Mouse (Mus musculus): ENCODE results near the gene Eif3i. TPM values are rescaled to one million over a fixed set of nuclear protein-coding genes. Genes with fewer than 3 reads are reported as not detected.

Gene Eif3i
- total and polyA plus RNA-seq, 2 experiments from 2014 or later = 233 to 401 TPM

GRCm38 (mm10) chr4:129570028-129570427, 30.4 kb downstream of the Eif3i start:
- H3K9ac ChIP-seq (replicated peaks; ENCODE audit: low read length) = no peak overlapping the region
- no peak for DNase-seq (ENCODE audit: low spot score)
- no peaks in the 10 kb centered on the region for H3K27me3 ChIP-seq (ENCODE audit: insufficient read depth, low read length)
- no peak overlapping the region for H3K4me3 ChIP-seq (ENCODE audit: low read length)
- H3K4me1 ChIP-seq (ENCODE audit: insufficient read depth, low read length) = no peaks in the 10 kb centered on the region
- ATAC-seq = no peak
- H3K9me3 ChIP-seq (ENCODE audit: low read length) = no peaks in the 10 kb centered on the region
- 91% methylated on average over 6 of the region's 6 CpGs for WGBS
- no peaks in the 10 kb centered on the region for H3K36me3 ChIP-seq (ENCODE audit: insufficient read depth, low read length)
- no peak for TF ChIP-seq CTCF (IDR thresholded peaks at IDR 0.05; ENCODE audit: low read depth)
- H3K4me2 ChIP-seq (ENCODE audit: low read depth, low read length) = no peak overlapping the region
- no peak overlapping the region for H3K27ac ChIP-seq

DNA sequence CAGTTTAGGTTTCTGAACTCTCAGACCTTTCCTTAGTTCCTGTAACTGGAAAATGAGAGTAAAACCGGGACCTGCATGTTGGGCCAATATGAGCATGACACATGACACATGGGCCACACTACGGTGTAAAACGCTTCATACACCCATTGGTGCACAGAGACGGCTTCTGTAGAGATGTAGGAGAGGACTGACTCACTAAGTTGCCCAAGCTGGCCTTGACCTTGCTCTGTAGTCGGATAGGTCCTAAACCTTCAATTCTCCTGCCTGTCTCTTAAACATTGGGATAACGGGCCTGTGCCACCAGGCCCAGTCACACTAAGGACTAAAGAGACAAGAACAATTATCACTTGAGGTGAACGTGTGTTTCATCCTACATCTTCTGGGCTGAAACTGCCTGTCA, 32.1 kb downstream of the Eif3i start:
- ATAC-seq (no peak), DNase-seq (ENCODE audit: low spot score) (no peak)
- H3K4me1 ChIP-seq (ENCODE audit: insufficient read depth, low read length) = no peaks in the 10 kb centered on the region
- H3K27me3 ChIP-seq (ENCODE audit: insufficient read depth, low read length) = no peaks in the 10 kb centered on the region
- no peaks in the 10 kb centered on the region for H3K9me3 ChIP-seq (ENCODE audit: low read length)
- no peak overlapping the region for H3K27ac ChIP-seq
- no peak for TF ChIP-seq CTCF (IDR thresholded peaks at IDR 0.05; ENCODE audit: low read depth)
- 96% methylated on average over 7 of the region's 7 CpGs for WGBS
- no peaks in the 10 kb centered on the region for H3K36me3 ChIP-seq (ENCODE audit: insufficient read depth, low read length)
- H3K9ac ChIP-seq (replicated peaks; ENCODE audit: low read length) = no peak overlapping the region
- H3K4me3 ChIP-seq (ENCODE audit: low read length) = no peak overlapping the region
- H3K4me2 ChIP-seq (ENCODE audit: low read depth, low read length) = no peak overlapping the region

- H3K36me3 ChIP-seq (ENCODE audit: insufficient read depth, low read length) = no peaks in the 10 kb centered on the region
- 85% methylated on average over 6 of the region's 6 CpGs for WGBS
- TF ChIP-seq CTCF (IDR thresholded peaks at IDR 0.05; ENCODE audit: low read depth) = no peak
- ATAC-seq = no peak
- no peaks in the 10 kb centered on the region for H3K4me1 ChIP-seq (ENCODE audit: insufficient read depth, low read length)
- no peak for DNase-seq (ENCODE audit: low spot score)
- no peaks in the 10 kb centered on the region for H3K27me3 ChIP-seq (ENCODE audit: insufficient read depth, low read length)
- H3K27ac ChIP-seq = no peak overlapping the region
- no peak overlapping the region for H3K4me3 ChIP-seq (ENCODE audit: low read length)
- H3K4me2 ChIP-seq (ENCODE audit: low read depth, low read length) = no peak overlapping the region
- no peaks in the 10 kb centered on the region for H3K9me3 ChIP-seq (ENCODE audit: low read length)
- H3K9ac ChIP-seq (replicated peaks; ENCODE audit: low read length) = no peak overlapping the region
Observed at GRCm38 (mm10) chr4:129565139-129565538, 35.3 kb downstream of the Eif3i start.

DNA sequence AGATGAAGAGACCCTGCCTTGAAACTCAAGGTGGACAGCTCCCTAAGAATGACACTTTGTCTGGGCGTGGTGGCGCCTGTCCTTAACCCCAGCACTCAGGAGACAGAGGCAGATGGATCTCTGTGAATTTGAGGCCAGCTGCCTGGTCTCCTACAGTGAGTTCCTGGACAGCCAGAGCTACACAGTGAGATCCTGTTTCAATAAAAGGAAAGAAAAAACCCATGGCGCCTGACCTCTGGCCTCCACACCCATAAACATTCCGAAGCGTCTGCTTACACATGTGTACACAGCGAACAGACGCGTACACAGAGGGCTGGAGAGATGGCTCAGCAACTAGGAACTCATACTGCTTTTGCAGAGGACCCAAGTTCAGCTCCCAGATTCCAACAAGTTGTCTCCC, 36.7 kb downstream of the Eif3i start:
- Histone ChIP-seq H3K4me3 (ENCODE audit: low read length) (no peak overlapping the region), H3K27me3 (ENCODE audit: insufficient read depth, low read length) (no peaks in the 10 kb centered on the region), H3K36me3 (ENCODE audit: insufficient read depth, low read length) (no peaks in the 10 kb centered on the region), H3K9me3 (ENCODE audit: low read length) (no peaks in the 10 kb centered on the region), H3K27ac (no peak overlapping the region), H3K4me2 (ENCODE audit: low read depth, low read length) (no peak overlapping the region), H3K9ac (replicated peaks; ENCODE audit: low read length) (no peak overlapping the region), H3K4me1 (ENCODE audit: insufficient read depth, low read length) (no peaks in the 10 kb centered on the region)
- no peak for DNase-seq (ENCODE audit: low spot score)
- TF ChIP-seq CTCF (IDR thresholded peaks at IDR 0.05; ENCODE audit: low read depth) = no peak
- ATAC-seq = no peak
- 70% methylated on average over 8 of the region's 8 CpGs for WGBS

GRCm38 (mm10) chr4:129561184-129561583, 39.3 kb downstream of the Eif3i start:
- ATAC-seq = no peak
- no peak overlapping the region for H3K4me2 ChIP-seq (ENCODE audit: low read depth, low read length)
- DNase-seq (ENCODE audit: low spot score) = no peak
- WGBS = 93% methylated on average over 5 of the region's 5 CpGs
- H3K27ac ChIP-seq = no peak overlapping the region
- TF ChIP-seq CTCF (IDR thresholded peaks at IDR 0.05; ENCODE audit: low read depth) = no peak
- no peak overlapping the region for H3K4me3 ChIP-seq (ENCODE audit: low read length)
- H3K9me3 ChIP-seq (ENCODE audit: low read length) = no peaks in the 10 kb centered on the region
- no peaks in the 10 kb centered on the region for H3K27me3 ChIP-seq (ENCODE audit: insufficient read depth, low read length)
- H3K9ac ChIP-seq (replicated peaks; ENCODE audit: low read length) = no peak overlapping the region
- no peaks in the 10 kb centered on the region for H3K4me1 ChIP-seq (ENCODE audit: insufficient read depth, low read length)
- H3K36me3 ChIP-seq (ENCODE audit: insufficient read depth, low read length) = no peaks in the 10 kb centered on the region

DNA sequence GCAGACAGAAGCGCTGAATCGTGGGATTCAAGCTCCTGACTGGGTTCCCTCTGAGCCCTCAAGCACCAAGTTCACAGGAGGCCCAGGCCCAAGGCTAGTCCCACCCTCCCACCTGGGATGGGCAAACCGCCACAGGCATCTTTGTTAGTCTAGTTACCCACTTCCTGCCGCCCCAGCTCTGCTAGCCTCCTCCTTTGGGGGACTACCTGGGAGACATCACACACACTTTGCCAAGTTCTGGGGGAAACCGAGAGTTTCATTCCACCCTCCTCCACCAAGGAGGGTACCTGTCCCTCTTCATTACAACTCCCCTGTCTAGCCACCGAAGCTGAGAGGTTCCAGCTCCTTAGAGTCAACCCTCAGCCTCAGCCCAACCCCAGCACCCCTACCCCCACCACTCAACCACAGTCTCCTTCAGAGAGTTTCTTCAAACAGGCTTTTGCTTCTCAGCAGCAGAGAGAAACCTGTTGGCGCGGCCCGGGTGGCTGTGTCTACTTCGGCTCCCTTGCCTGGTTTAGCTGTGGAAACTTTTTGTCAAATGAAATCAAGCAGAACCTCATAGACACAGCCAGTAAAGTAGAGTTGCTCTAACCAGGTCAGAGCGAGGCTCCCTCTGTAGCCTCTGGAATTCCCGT, 42.0 kb downstream of the Eif3i start:
- Histone ChIP-seq H3K36me3 (ENCODE audit: insufficient read depth, low read length) (no peaks in the 10 kb centered on the region), H3K9me3 (ENCODE audit: low read length) (no peaks in the 10 kb centered on the region), H3K9ac (replicated peaks; ENCODE audit: low read length) (no peak overlapping the region), H3K27ac (no peak overlapping the region), H3K4me1 (ENCODE audit: insufficient read depth, low read length) (0 out of 2 replicates have a peak, but pooled peaks cover 14% of the 10 kb centered on the region), H3K4me2 (ENCODE audit: low read depth, low read length) (no peak overlapping the region), H3K4me3 (ENCODE audit: low read length) (no peak overlapping the region), H3K27me3 (ENCODE audit: insufficient read depth, low read length) (no peaks in the 10 kb centered on the region)
- 89% methylated on average over 12 of the region's 12 CpGs for WGBS
- ATAC-seq = no peak
- TF ChIP-seq CTCF (IDR thresholded peaks at IDR 0.05; ENCODE audit: low read depth) = no peak
- DNase-seq (ENCODE audit: low spot score) = no peak

DNA sequence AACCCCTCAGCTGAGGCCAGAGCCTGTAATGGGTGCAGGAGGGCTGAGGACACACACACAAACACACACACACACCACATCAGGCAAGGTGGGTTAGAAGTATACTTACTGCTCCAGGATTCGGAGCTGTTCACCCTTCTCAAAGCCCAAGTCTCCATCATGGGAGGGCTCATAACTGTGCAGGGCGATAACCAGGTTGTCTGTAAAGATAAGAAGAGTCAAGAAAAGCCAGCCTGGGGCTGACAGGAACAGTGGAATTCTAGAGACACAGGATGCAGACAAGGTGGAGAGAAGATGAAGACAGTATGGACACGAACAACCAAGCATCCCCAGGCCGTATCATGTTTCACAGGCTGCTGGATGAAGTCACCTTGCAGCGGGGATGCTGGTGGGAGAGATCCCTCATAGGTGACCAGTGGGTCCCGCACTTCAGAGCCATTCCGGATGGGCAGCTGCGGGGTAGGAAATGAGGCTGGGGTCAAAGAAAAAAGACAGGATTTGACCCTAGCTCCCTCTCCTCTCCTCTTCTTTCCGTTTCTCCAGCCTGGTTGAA, 43.1 kb downstream of the Eif3i start:
- peak overlapping the region; percentile 82 for H3K27ac ChIP-seq
- no peaks in the 10 kb centered on the region for H3K36me3 ChIP-seq (ENCODE audit: insufficient read depth, low read length)
- H3K4me1 ChIP-seq (ENCODE audit: insufficient read depth, low read length) = 0 out of 2 replicates have a peak, but pooled peaks cover 14% of the 10 kb centered on the region
- DNase-seq (ENCODE audit: low spot score) (no peak), ATAC-seq (0 out of 2 replicates have a peak, but pooled peaks have one; percentile 15)
- H3K4me3 ChIP-seq (ENCODE audit: low read length) = peak overlapping the region; percentile 41; the same call in 1 of the 2 replicates
- H3K4me2 ChIP-seq (ENCODE audit: low read depth, low read length) = peak overlapping the region; percentile 88; the same call in 1 of the 2 replicates
- H3K9me3 ChIP-seq (ENCODE audit: low read length) = no peaks in the 10 kb centered on the region
- 85% methylated on average over 9 of the region's 9 CpGs for WGBS
- no peaks in the 10 kb centered on the region for H3K27me3 ChIP-seq (ENCODE audit: insufficient read depth, low read length)
- H3K9ac ChIP-seq (replicated peaks; ENCODE audit: low read length) = no peak overlapping the region
- no peak for TF ChIP-seq CTCF (IDR thresholded peaks at IDR 0.05; ENCODE audit: low read depth)

All from hindbrain, postnatal 0 days (tissue).